Mouse (Mus musculus): ENCODE measurements around the gene Rhox11.

DNA sequence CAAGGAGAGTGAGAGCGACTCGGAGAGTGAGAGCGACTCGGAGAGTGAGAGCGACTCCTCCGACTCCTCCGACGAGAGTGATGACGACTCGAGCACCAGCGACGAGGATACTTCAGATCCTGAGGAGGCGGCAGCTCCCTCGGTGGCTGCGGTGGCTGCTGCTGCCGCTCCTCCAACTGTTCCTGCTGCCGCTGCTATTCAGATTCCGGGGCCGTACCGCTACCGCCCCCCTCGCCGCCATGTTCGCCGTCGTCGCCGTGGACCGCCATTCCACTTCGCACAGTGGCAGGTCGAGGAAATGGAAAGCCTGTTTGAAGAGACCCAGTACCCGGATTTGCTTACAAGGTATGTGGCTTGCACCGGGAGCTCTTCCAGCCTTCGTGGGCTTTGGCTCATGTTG, 36.5 kb upstream of the Rhox11 start:
- TF ChIP-seq TAL1 (IDR thresholded peaks at IDR 0.05; ENCODE audit: low read length) (no peak), CHD2 (IDR thresholded peaks at IDR 0.05; ENCODE audit: low read length) (no peak), POLR2A (IDR thresholded peaks at IDR 0.05; ENCODE audit: control insufficient read depth in 1 of 2, insufficient read depth in 1 of 2, low read depth in 1 of 2, low read length in 2 of 2, poor library complexity in 1 of 2) (no peak), BHLHE40 (IDR thresholded peaks at IDR 0.05; ENCODE audit: borderline replicate concordance, low read depth, low read length) (no peak), SIN3A (IDR thresholded peaks at IDR 0.05; ENCODE audit: low read length) (no peak), ZKSCAN1 (IDR thresholded peaks at IDR 0.05; ENCODE audit: low read depth, low read length) (no peak), E2F4 (IDR thresholded peaks at IDR 0.05; ENCODE audit: borderline replicate concordance, low read depth, low read length) (no peak), MEF2A (IDR thresholded peaks at IDR 0.05; ENCODE audit: extremely low read depth, insufficient replicate concordance, low read depth, low read length, poor library complexity, severe bottlenecking) (no peak), CTCF (IDR thresholded peaks at IDR 0.05 in 2 of 3, conservative IDR thresholded peaks at IDR 0.05 in 1 of 3; ENCODE audit: control insufficient read depth in 1 of 3, insufficient read depth in 1 of 3, low read depth in 2 of 3, low read length in 3 of 3, poor library complexity in 1 of 3, severe bottlenecking in 1 of 3) (no peak), MAZ (IDR thresholded peaks at IDR 0.05; ENCODE audit: low read depth, low read length) (no peak), EP300 (IDR thresholded peaks at IDR 0.05; ENCODE audit: low read depth in 1 of 2, low read length in 2 of 2) (no peak)

All from MEL (cell line).